Mouse (Mus musculus) cerebellum, adult 2 months (tissue): ENCODE data around the gene Syne3.

Experiments
- CTCF ChIP-seq: fragments of 200-500 bp; IDR thresholded peaks from 2 replicates; pipeline ENCODE4 v1.5.1; 2011; ENCODE audit warnings: low read depth, mild to moderate bottlenecking, control low read depth, low read length, moderate library complexity, borderline replicate concordance; ENCODE audit not compliant: insufficient read depth
- POLR2A ChIP-seq: fragments of 200-500 bp; IDR thresholded peaks from 2 replicates; pipeline ENCODE4 v1.6.1; 2011; ENCODE audit warnings: low read length, control low read depth, borderline replicate concordance; ENCODE audit not compliant: insufficient read depth

GRCm38 (mm10) chr12:105021441-105022069 lies 11.9 kb upstream of the Syne3 start:
- no peak for TF ChIP-seq CTCF
- TF ChIP-seq POLR2A: no peak
